Mouse (Mus musculus) liver, embryonic 14.5 days (tissue): ENCODE results near the gene Galnt10.

ENCODE experiments used
- CTCF ChIP-seq: IDR thresholded peaks from 2 replicates; pipeline ENCODE4 v1.5.1; 2016; ENCODE audit warnings: antibody characterized with exemption, low read depth, control low read depth
- EP300 ChIP-seq: IDR thresholded peaks from 2 replicates; pipeline ENCODE4 v1.6.1; 2016; ENCODE audit warnings: antibody characterized with exemption, low read depth

GRCm38 (mm10) chr11:57621876-57622275 is 23.4 kb upstream of the Galnt10 start:
- TF ChIP-seq EP300 (no peak), CTCF (no peak)
